Mouse (Mus musculus) hindbrain, embryonic 16.5 days (tissue): ENCODE measurements around the gene Gm5483. TPM values are rescaled to one million over a fixed set of nuclear protein-coding genes. Genes with fewer than 3 reads are reported as not detected.
"Not testable (repeated sequence)": the region's sequence is repeated elsewhere in the genome, so short reads cannot be mapped to it uniquely, and the experiment has no call there.

Source experiments
- ATAC-seq: fragments of 200-750 bp; cut with Nextera tagmentation; 2 replicates; pipeline ENCODE4 v1.8.0; 2017; ENCODE audit warnings: moderate TSS enrichment, moderate library complexity
- H3K27ac ChIP-seq: fragments of 300-500 bp; sonication (generic); 2 replicates; pipeline ENCODE4 v1.5.1; 2014; ENCODE audit warnings: low read depth, mild to moderate bottlenecking, control low read depth, low read length, moderate library complexity
- H3K27me3 ChIP-seq: fragments of 300-500 bp; sonication (generic); replicated peaks from 2 replicates; pipeline ENCODE4 v1.6.1; 2014; ENCODE audit warnings: low read length; ENCODE audit not compliant: control insufficient read depth, insufficient read depth
- H3K36me3 ChIP-seq: fragments of 300-500 bp; sonication (generic); 2 replicates; pipeline ENCODE4 v1.6.1; 2014; ENCODE audit warnings: mild to moderate bottlenecking, low read length, moderate library complexity, mixed read lengths; ENCODE audit not compliant: control insufficient read depth, insufficient read depth
- H3K4me1 ChIP-seq: fragments of 300-500 bp; sonication (generic); 2 replicates; pipeline ENCODE4 v1.6.1; 2014; ENCODE audit warnings: low read depth, low read length; ENCODE audit not compliant: control insufficient read depth, insufficient read depth
- H3K4me2 ChIP-seq: fragments of 300-500 bp; sonication (generic); 2 replicates; pipeline ENCODE4 v1.6.1; 2014; ENCODE audit warnings: mild to moderate bottlenecking, low read length, control low read depth, moderate library complexity
- H3K4me3 ChIP-seq: fragments of 300-500 bp; sonication (generic); 2 replicates; pipeline ENCODE4 v1.5.1; 2014; ENCODE audit warnings: mild to moderate bottlenecking, low read length, control low read depth, moderate library complexity
- H3K9ac ChIP-seq: fragments of 300-500 bp; sonication (generic); 2 replicates; pipeline ENCODE4 v1.6.1; 2014; ENCODE audit warnings: low read depth, mild to moderate bottlenecking, control low read depth, low read length, moderate library complexity
- H3K9me3 ChIP-seq: fragments of 300-500 bp; sonication (generic); 2 replicates; pipeline ENCODE4 v1.6.1; 2014; ENCODE audit warnings: mild to moderate bottlenecking, low read length, moderate library complexity; ENCODE audit not compliant: control insufficient read depth
- WGBS: fragments of 180-500 bp; shearing (Covaris S2); extraction: QIAGEN DNeasy Blood & Tissue Kit; methylation state at CpG from one replicate; pipeline ENCODE4 v1.1.7; 2014; 5-methylcytosine and 5-hydroxymethylcytosine counted together
- polyA plus RNA-seq: library from polyadenylated mRNA; unstranded; fragments of >200 nt; fragmentation: Nextera tagmentation; extraction: Ambion mirVana; gene quantifications from 2 replicates; pipeline ENCODE4 v1.2.1, GENCODE M21; 2015

Gene Gm5483
- polyA plus RNA-seq, 1 experiment from 2014 or later, result 0.98 TPM

- H3K9ac ChIP-seq, result no peak within 1 kb of the TSS
- no peak for ATAC-seq
- WGBS, result 88% methylated on average over 2 of the region's 2 CpGs
- no peak within 1 kb of the TSS for H3K4me2 ChIP-seq
- no peaks in the 10 kb centered on the region for H3K9me3 ChIP-seq
- H3K4me1 ChIP-seq, result no peaks in the 10 kb centered on the region
- no peak within 1 kb of the TSS for H3K4me3 ChIP-seq
- H3K27ac ChIP-seq, result no peak within 1 kb of the TSS
- H3K36me3 ChIP-seq, result no peaks in the 10 kb centered on the region
- no peaks in the 10 kb centered on the region for H3K27me3 ChIP-seq
Observed at GRCm38 (mm10) chr16:36209967-36210453, 26.0 kb downstream of the Gm5483 start, which contains the start of gene Gm5416. Gene Gm5416 (plus strand): TSS chr16:36210403.

DNA sequence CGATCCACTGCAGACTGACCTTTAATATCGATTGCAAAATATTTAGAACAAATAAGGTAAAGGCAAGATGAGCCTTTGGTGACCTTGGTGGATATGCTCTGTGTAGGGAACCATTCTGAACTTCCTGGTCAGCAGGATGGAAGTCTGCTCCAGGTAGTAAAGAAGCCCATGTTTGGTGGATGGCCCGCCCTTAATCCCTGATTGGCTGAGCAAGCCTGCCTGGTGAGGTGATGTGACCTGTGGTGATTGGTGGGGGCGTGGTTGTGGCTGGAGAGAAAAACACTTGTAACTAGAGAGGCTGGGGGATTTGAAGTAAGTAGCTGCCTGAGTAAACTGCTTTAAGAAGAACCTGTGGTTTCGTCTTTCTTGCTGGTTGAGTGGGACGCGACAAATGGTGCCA is 37.2 kb downstream of the Gm5483 start, which contains the start of gene 2010005H15Rik:
2010005H15Rik (plus strand) TSS at position 301 of the 400 bp plus-strand sequence.
- H3K27me3 ChIP-seq, H3K9ac ChIP-seq, H3K9me3 ChIP-seq, H3K4me1 ChIP-seq, H3K27ac ChIP-seq, ATAC-seq, H3K4me2 ChIP-seq, H3K36me3 ChIP-seq, H3K4me3 ChIP-seq: not testable (repeated sequence)
- 98% methylated on average over 6 of the region's 7 CpGs for WGBS

Other genes starting within 250 kb of the Gm5483 start
- 1.8 and 2.2 TPM in 2 replicates for gene Parp9, start 245.7 kb upstream of the Gm5483 start, polyA plus RNA-seq
- 1.4 and 1.5 TPM in 2 replicates for gene Dtx3l, start 245.1 kb upstream of the Gm5483 start, polyA plus RNA-seq
- gene Kpna1, start 205.5 kb upstream of the Gm5483 start, polyA plus RNA-seq, result 64.3 and 80.6 TPM in 2 replicates
- gene Wdr5b, start 143.0 kb upstream of the Gm5483 start, polyA plus RNA-seq, result 10.2 and 11.9 TPM in 2 replicates
- gene Fam162a, start 112.6 kb upstream of the Gm5483 start, polyA plus RNA-seq, result 136 and 144 TPM in 2 replicates
- gene Ccdc58, start 112.5 kb upstream of the Gm5483 start, polyA plus RNA-seq, result 29.1 and 29.6 TPM in 2 replicates
- not detected in 2 replicates for gene Csta1, start 53.0 kb upstream of the Gm5483 start, polyA plus RNA-seq
- gene Stfa2l1, start 27.4 kb upstream of the Gm5483 start, polyA plus RNA-seq, result not detected in 2 replicates
- not detected in 2 replicates for gene Gm5416, start 26.2 kb downstream of the Gm5483 start, polyA plus RNA-seq
- gene 2010005H15Rik, start 37.3 kb downstream of the Gm5483 start, polyA plus RNA-seq, result 0.56 TPM in 1 of 2 replicates, not detected in the other
- gene Stfa1, start 92.7 kb downstream of the Gm5483 start, polyA plus RNA-seq, result 1.2 and 1.3 TPM in 2 replicates
- gene BC117090, start 150.1 kb downstream of the Gm5483 start, polyA plus RNA-seq, result not detected in 2 replicates
- gene BC100530, start 183.5 kb downstream of the Gm5483 start, polyA plus RNA-seq, result 0.81 and 1.3 TPM in 2 replicates
- gene Stfa2, start 224.2 kb downstream of the Gm5483 start, polyA plus RNA-seq, result 0.39 and 0.63 TPM in 2 replicates